Mouse (Mus musculus): Measurements from ENCODE around the gene Rxfp1. TPM values are rescaled to one million over a fixed set of nuclear protein-coding genes. Genes with fewer than 3 reads are reported as not detected.

Rxfp1 gene
- polyA plus RNA-seq, 1 experiment, result 0.06 TPM

DNA sequence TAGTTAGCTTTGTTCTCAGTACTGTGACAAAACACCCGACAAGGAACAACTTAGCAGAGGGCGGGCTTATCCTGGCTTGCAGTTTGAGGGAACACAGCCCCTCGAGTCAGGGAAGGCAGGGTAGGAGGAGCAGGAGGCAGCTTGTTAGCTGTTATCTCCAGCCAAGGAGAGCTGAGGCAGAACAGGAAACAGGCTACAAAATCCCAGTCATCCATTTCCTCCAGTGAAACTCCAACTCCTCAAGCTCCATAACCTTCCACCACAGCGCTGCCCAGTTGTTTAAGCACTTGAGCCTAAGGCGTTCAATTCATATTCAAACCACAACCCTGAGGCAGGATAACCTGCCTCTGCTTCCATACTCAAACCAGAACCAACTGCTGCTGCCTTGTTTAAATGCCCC lies 63.0 kb downstream of the Rxfp1 start:
- DNase-seq (ENCODE audit: low read depth, low spot score), result no peak
- 83% methylated on average over 5 of the region's 5 CpGs for WGBS

DNA sequence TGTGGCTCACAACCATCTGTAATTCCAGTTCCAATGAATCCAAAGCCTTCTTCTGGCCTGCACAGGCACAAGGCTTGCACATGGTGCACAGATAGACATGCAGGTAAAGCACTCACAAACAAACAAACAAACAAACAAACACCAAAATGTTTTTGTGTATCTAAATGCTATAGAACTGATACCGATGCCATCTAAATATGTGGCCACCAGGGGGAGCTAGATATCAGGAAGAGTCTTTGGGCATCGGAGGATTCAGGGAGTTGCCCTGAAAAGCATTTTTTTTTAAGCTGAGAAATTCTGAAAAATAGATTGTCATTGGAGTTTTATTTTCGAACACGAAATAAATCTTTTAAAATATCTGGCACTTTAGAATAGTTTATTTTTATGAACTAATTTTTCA lies 64.6 kb downstream of the Rxfp1 start:
- WGBS, result 8% methylated on average over 4 of the region's 4 CpGs
- DNase-seq (ENCODE audit: low read depth, low spot score), result peak; percentile 25

DNA sequence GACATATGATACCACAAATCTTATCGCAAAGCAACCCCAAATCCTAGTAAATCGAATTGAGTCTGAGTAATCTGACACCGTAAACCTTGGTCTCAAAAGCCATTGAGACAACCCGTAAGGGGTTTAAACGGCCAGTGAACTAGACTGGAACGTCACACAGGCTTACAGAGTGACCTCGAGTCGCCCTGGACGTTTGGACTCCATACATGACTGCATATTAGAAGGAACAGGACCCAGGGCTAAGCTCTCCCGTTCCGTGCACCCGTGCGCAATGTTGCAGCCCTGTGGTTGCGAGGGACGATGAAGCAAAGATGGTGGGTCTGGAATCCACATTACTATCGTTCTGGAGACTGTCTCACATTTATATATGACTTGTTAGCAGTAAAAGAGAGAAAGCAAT lies 65.5 kb downstream of the Rxfp1 start:
- DNase-seq (ENCODE audit: low read depth, low spot score), result no peak
- 77% methylated on average over 16 of the region's 16 CpGs for WGBS

GRCm38 (mm10) chr3:79670556-79670955 lies 67.1 kb downstream of the Rxfp1 start:
- no peak for DNase-seq (ENCODE audit: low read depth, low spot score)
- WGBS, result 78% methylated on average over 7 of the region's 7 CpGs

DNA sequence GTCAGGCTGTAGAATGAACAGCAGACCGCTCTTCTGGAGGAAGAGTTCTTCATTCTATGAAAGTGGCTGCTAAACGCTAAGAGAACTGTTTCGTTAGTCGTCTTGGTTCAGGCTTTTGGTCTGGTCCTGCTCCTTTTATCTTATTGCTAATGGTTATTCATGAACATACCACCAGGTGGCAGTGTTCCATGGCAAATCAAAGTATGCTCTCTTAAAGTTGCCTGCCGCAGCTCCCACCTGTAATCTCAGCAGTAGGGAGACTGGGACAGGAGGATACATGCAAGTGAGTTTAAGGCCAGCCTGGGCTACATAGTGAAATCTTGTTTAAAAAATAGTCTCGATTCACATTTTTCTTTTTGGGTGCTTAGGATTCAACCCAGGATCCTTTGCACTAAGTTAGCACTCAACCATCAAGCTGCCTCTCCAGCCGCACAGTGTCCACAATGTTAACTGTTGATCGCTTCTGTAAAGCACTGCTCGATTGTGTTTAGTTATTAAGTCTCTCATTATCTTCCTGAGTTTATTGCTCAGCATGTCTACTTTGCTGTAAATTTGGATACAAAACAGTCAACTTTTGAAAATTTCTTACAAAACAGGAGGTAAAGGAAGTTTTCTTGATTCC lies 72.8 kb downstream of the Rxfp1 start:
- DNase-seq (ENCODE audit: low read depth, low spot score), result peak; percentile 27
- 33% methylated on average over 9 of the region's 9 CpGs for whole genome bisulfite sequencing

GRCm38 (mm10) chr3:79656682-79657081 lies 81.0 kb downstream of the Rxfp1 start:
- 25% methylated on average over 5 of the region's 5 CpGs for WGBS
- DNase-seq (ENCODE audit: low read depth, low spot score), result no peak

DNA sequence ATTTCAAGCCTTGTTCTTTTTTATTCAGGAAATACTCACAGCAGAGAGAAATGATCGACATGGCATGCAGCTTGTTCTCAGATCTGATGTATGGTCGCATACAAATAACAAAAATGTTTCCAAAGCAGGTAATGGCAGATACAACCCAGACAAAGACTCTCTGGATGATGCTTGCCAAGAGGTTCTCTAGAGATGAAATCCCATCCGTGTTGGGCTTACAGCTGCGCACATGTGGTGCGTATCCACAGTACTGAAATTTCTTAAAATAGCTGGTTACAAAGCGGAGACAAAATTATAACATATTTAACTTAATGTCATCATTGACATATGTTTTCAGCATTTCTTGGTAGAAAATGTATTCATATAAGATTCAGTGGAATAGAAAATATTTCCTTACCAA lies 85.6 kb downstream of the Rxfp1 start:
- no peak for DNase-seq (ENCODE audit: low read depth, low spot score)
- 83% methylated on average over 6 of the region's 6 CpGs for WGBS

DNA sequence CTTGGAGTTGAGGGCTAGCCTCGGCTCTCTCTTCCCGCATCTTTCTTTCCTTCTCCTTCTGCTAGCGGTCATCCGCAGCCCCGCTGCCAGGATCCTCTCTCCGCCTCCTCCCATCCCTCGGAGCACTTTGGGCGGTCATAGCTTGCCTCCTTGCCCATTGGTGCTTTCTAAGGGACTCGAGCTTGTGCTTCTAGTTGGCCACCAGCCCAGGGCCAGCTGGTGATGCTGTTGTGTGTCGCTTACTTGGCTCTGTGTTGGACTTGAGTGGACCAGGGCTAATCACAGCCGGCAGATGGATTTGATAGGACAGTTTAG lies 108.3 kb downstream of the Rxfp1 start, which contains the start of gene Etfdh:
Gene Etfdh, minus strand, starts transcription at position 85 of the 315 bp plus-strand sequence.
- under 1% methylated on average over 11 of the region's 11 CpGs for WGBS
- DNase-seq (ENCODE audit: low read depth, low spot score), result peak; percentile 16

DNA sequence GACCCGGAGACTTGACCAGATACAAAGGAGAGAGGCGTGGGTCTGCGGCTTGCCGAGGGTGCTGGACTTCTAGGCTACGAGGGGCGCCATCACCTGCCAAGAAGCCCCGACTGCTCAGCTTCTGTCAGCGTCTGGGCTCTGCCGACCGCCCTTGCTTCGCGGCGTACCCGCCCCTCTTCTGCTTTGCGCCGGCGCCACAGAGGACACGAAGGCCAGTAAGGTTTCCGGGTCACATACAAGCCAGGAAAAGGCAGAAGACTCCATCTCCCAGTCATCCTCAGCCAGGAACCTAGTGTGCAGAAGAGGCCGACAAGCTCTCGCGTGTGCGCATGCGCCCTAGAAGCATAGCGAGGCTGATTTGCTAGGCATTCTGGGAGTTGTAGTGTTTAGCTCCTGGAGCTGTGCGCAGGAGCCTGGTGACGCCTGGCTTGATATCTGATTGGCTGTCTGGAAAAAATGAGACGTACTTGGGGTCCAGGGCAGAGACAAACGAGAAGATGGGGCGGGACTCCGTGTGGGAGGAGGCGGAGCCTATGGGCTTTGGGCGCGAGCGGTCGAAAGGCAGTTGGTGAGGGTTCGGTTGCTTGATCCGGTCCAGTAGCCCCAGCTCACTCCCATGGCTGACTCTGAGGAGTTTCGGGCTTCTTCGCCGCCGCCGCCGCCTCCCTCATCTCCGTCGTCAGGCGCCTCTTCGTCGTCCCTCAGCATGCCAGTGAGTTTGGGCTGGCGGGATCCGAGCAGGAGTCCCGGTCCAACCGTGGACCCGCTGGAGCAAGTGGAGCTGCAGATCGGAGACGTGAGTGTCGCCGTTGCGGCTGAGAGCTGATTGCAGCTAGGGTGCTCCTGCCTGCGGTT lies 108.9 kb downstream of the Rxfp1 start, which contains the start of gene 4930579G24Rik:
Gene 4930579G24Rik, plus strand, starts transcription at position 519 of the 855 bp plus-strand sequence.
- WGBS, result under 1% methylated on average over 60 of the region's 60 CpGs
- DNase-seq (ENCODE audit: low read depth, low spot score), result peak; percentile 99

- under 1% methylated on average over 9 of the region's 9 CpGs for WGBS
- no peak for DNase-seq (ENCODE audit: low read depth, low spot score)
Measured at GRCm38 (mm10) chr3:79628182-79628560, 109.5 kb downstream of the Rxfp1 start.

- peak; percentile 7 for DNase-seq (ENCODE audit: low read depth, low spot score)
- WGBS, result 11% methylated on average over 10 of the region's 10 CpGs
Measured at GRCm38 (mm10) chr3:79627484-79628181, 110.0 kb downstream of the Rxfp1 start.

DNA sequence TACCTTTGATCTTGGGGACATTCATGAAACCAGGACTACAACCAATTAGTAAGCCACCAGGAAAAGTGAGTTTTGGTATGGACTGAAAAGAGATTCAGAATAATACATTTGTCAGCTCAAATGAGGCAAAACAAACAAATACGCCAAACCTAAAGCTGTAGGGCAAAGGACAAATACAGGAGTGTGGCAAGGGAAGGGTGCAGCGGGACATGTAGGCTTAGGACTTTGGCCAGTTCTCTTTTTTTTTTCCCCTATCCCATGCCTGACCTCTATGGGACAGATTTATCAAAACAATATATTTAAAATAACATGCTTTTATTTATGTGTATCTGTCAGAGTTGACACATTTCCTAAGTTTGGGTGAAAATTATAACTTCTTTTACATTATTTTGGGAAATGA lies 127.8 kb downstream of the Rxfp1 start:
- DNase-seq (ENCODE audit: low read depth, low spot score), result no peak
- 75% methylated on average over 2 of the region's 2 CpGs for WGBS

DNA sequence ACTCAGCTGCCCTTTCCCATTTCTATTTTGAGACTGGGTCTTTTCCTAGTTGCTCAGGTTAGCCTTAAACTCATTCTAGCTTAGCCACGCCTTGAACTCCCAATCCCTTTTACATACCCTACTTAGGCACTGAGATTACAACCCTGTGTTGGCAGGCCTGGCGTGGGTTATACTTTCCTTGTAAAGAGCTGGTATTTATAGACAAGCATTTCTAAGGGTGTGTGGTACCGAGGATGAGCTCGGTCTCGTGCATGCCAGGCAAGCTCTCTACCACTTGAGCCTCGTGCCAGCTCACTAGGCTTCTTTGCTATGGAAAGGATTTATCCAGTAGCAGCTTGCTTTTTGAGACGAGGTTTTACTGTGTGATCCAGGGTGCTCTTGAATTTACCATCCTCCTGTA lies 142.2 kb downstream of the Rxfp1 start:
- WGBS, result 81% methylated on average over 7 of the region's 7 CpGs
- DNase-seq (ENCODE audit: low read depth, low spot score), result no peak

DNA sequence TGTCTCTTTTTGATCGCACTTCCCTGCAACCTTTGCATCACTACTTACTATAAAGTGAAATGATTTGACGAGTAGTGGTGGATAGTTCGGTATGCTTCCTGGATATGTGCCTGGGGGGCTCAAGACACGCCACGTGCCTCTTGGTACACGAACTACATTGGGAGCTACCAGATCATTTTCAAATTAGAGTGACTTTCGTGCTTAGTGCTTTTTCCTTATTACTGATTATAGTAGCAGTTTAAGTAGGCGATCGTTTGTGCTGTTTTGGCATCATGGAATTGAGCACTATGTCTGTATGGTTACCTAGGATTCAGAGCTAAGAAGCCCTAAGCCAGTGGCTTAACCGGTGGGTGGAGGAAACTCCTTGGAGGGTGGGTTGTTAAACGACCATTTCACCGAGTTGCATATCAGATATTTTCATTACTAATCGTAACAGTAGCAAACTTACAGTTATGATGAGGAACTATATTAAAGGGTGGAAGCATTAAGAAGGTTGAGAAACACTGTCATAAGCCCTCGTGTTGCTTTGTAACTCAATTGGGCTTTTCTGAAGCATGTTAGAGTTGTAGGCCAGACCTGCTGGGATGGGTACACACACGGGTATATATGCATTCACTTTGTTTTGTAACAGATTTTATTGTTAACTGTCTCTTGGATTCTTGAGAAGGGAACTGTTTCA lies 145.7 kb downstream of the Rxfp1 start:
- WGBS, result 1% methylated on average over 15 of the region's 15 CpGs
- DNase-seq (ENCODE audit: low read depth, low spot score), result no peak

Other genes starting within 250 kb of the Rxfp1 start
- 1.1 and 2.2 TPM in 2 replicates for gene Fnip2, start 170.1 kb downstream of the Rxfp1 start, polyA plus RNA-seq (2012; rRNA removed)
- 7.2 and 7.4 TPM in 2 replicates for gene Ppid, start 146.5 kb downstream of the Rxfp1 start, polyA plus RNA-seq (2012; rRNA removed)
- 1.7 and 1.9 TPM in 2 replicates for gene 4930579G24Rik, start 108.8 kb downstream of the Rxfp1 start, polyA plus RNA-seq (2012; rRNA removed)
- 40.6 and 78.6 TPM in 2 replicates for gene Etfdh, start 108.4 kb downstream of the Rxfp1 start, polyA plus RNA-seq (2012; rRNA removed)
- gene Tmem144, start 114.9 kb upstream of the Rxfp1 start, polyA plus RNA-seq (2012; rRNA removed), result 4.2 and 9.5 TPM in 2 replicates
- 2.6 and 4.0 TPM in 2 replicates for gene Fam198b, start 146.7 kb upstream of the Rxfp1 start, polyA plus RNA-seq (2012; rRNA removed)

All from large intestine, adult 2 months (tissue).